Mouse (Mus musculus) cerebellum, postnatal 10 days (tissue): ENCODE measurements at regions not wholly inside any gene's neighbourhood (a gene's known extent, or its start where the extent isn't known, plus 50 kb on each side); places are given as distances from the start of the nearest gene placed in this dataset.
A peak's percentile ranks its signal among the peaks of the same experiment; 100 is the strongest.

Experiments used
- DNase-seq, 2 experiments: peaks; one replicate each; pipeline ENCODE4 v3.0.0; 2021; ENCODE audit warnings: mixed read lengths in 2 of 2

DNA sequence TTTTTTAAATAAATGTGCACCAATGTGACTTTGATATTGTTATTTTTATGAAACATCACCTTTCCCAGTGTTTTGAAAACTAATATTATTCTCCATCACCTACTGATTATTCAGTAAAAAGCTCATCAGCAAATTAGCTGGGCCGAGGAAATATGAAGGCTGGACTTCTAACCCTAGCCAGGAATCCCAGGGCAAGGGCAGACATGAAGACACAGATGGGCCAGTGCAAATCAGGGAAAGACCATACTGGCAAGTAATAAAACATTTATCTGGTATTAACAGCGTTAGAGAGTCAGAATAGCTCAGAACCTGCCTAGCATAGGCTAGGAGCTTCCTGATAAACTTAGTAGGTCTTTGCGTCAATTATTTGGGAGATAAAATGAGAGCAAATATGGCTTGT lies 590.3 kb upstream of the Cenpq start:
- DNase-seq: peak; percentile 41 to 60

GRCm38 (mm10) chr17:41512041-41512440 lies 577.2 kb upstream of the Cenpq start:
- peak; percentile 84 to 87 for DNase-seq

- peak; percentile 66 to 79 for DNase-seq
These were observed 570.2 kb upstream of the Cenpq start for GRCm38 (mm10) chr17:41505000-41505399.
